Mouse (Mus musculus) small intestine, adult 2 months (tissue): Measurements from ENCODE around the gene Ptprm.

Experiments
- CTCF ChIP-seq: fragments of 200-500 bp; IDR thresholded peaks from 2 replicates; pipeline ENCODE4 v1.5.1; 2012; ENCODE audit warnings: low read depth, mild to moderate bottlenecking, control low read depth, inconsistent platforms, low read length, moderate library complexity, mixed read lengths; ENCODE audit not compliant: insufficient replicate concordance, insufficient read length; ENCODE audit errors: extremely low read depth
- POLR2A ChIP-seq: fragments of 200-500 bp; IDR thresholded peaks from 2 replicates; pipeline ENCODE4 v1.6.1; 2012; ENCODE audit warnings: low read depth, mild to moderate bottlenecking, control low read depth, inconsistent platforms, low read length, moderate library complexity

- TF ChIP-seq CTCF (no peak), POLR2A (no peak)
Measured at GRCm38 (mm10) chr17:67142183-67142756, 212.0 kb downstream of the Ptprm start.
